Mouse (Mus musculus): ENCODE data around the gene Exoc6b. TPM values are rescaled to one million over a fixed set of nuclear protein-coding genes. Genes with fewer than 3 reads are reported as not detected.
A peak's percentile ranks its signal among the peaks of the same experiment; 100 is the strongest.

The Exoc6b gene
- polyA plus RNA-seq, 1 experiment from 2014 or later = 32.4 TPM

DNA sequence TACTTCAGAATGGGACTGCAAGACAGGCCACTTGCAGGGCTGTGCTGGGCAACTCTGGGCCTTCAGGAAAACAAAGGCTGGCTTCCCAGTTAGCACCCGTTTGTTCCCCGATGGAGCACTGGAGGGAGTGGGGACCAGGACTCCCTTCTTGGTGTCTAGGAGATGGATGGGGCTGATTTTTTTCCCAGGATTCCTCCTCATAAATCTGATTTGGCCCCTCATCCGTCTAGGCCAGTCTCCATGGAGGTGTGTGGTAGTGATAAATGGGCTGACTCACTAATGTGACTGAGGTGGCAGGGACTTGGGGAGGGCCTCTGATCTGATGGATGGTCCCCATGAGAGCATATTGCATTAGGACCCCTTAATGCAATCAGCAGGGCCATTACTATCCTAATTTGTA is 470.6 kb downstream of the Exoc6b start:
- in situ Hi-C loops (cut with MboI; ENCODE audit: low pct_unique_long_range_greater_than_20kb) = no loop called here

DNA sequence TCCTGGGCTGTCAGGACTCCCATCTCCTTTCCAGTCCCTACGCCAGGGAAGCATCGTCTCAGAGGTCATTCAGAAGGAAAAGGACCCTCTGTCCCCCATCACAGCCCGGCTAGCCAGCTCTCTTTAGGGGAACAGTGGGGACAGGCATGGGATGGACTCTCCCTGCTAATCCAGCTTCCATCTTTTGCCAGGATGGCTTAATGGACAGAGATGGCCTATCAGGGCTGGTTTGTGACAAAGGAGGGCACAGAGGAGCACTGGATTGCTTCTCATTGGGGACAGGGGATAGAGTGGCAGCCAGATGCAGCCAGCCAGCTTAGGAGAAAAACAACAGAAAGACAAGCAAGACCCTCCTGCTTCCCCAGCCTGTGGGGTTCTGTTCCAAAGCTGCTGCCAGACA is 474.7 kb downstream of the Exoc6b start:
- in situ Hi-C loops (cut with MboI; ENCODE audit: low pct_unique_long_range_greater_than_20kb) = loop anchor here (5.0 kb wide), 3 partner anchors 182 to 492 kb away; no protein-coding TSS in a partner anchor
- ATAC-seq = no peak
- H3K27me3 ChIP-seq = no peaks in the 10 kb centered on the region
- ChIA-PET CTCF (no interaction called here), POLR2A (interaction anchor here (0.6 to 0.7 kb wide), 2 partner anchors 22 to 141 kb away, joined by 3 read pairs; no protein-coding TSS in a partner anchor)
- TF ChIP-seq CTCF (IDR thresholded peaks at IDR 0.05) = no peak
- no peak for DNase-seq (ENCODE audit: low read depth, low spot score)

More for the DNA sequence above, 470.6 kb downstream of the Exoc6b start:
- TF ChIP-seq CTCF (IDR thresholded peaks at IDR 0.05) = no peak
- DNase-seq (ENCODE audit: low read depth, low spot score) (no peak), ATAC-seq (no peak)
- no peaks in the 10 kb centered on the region for H3K27me3 ChIP-seq
- CTCF ChIA-PET = interaction anchor here (1.5 kb wide), 1 partner anchor 9 kb away, joined by 3 read pairs; no protein-coding TSS in a partner anchor
- POLR2A ChIA-PET = no interaction called here

- ATAC-seq (no peak), DNase-seq (ENCODE audit: low read depth, low spot score) (no peak)
- POLR2A ChIA-PET = no interaction called here
- CTCF ChIA-PET = no interaction called here
- TF ChIP-seq CTCF (IDR thresholded peaks at IDR 0.05) = no peak
- no peaks in the 10 kb centered on the region for H3K27me3 ChIP-seq
- in situ Hi-C loops (cut with MboI; ENCODE audit: low pct_unique_long_range_greater_than_20kb) = loop anchor here (5.0 kb wide), 3 partner anchors 181 to 491 kb away; no protein-coding TSS in a partner anchor
These were observed 475.6 kb downstream of the Exoc6b start, which contains the start of gene Cyp26b1 for GRCm38 (mm10) chr6:84593693-84594092. Gene Cyp26b1, minus strand, starts transcription at chr6:84593908.

- ChIA-PET CTCF (interaction anchor here (0.8 to 2.1 kb wide), 11 partner anchors 23 to 496 kb away, joined by 3 to 20 read pairs (median 3); no protein-coding TSS in a partner anchor), POLR2A (no interaction called here)
- TF ChIP-seq CTCF (IDR thresholded peaks at IDR 0.05) = no peak
- H3K27me3 ChIP-seq = no peaks in the 10 kb centered on the region
- ATAC-seq = no peak
- no peak for DNase-seq (ENCODE audit: low read depth, low spot score)
- in situ Hi-C loops (cut with MboI; ENCODE audit: low pct_unique_long_range_greater_than_20kb) = loop anchor here (5.0 kb wide), 3 partner anchors 179 to 489 kb away; no protein-coding TSS in a partner anchor
These were observed 478.2 kb downstream of the Exoc6b start for GRCm38 (mm10) chr6:84590961-84591745.

DNA sequence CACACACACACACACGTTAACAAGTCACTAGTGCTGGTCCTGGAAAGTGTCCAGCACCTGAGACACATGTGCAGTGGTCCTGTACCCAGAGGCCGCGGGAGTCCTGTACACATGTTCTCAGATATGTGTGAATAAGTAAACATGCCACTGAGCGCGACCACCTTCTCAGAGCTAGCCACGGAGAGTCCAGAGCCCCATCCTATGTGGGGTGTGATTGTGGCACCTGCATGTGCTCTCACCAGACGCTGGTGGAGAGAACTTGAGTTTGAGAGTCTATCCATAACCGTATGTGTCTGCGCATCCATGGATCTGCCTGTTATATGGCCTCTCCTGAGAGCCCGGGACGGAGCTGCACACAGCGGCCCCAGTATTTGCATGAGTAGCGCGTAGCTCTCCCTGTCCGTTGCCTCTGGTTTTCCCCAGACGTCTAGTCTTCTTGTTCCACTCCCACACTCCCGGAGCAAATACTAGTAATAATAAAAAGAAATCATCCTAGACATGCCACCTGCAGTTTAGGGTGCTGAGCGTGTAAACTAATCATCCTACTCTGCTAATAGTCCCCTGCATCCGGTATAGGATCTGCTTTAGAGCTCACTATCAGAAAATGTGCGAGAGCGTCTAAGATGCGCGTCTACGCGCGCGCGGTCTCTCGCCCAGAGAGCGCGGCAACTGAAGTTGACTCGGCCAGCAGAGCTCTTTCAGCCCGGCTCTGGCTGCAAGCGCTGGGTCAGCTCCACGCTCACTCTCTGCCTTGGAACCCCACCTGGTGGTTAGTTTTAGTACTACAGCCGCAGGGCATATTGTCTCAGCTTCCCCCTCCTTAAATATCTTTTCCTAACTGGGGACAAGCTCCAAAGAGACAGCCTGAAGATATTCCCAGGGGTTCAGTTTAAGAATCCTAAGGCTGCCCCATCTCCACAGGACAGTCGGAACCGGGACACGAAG is 479.3 kb downstream of the Exoc6b start:
- in situ Hi-C loops (cut with MboI; ENCODE audit: low pct_unique_long_range_greater_than_20kb) = loop anchor here (5.0 kb wide), 4 partner anchors 178 to 488 kb away; no protein-coding TSS in a partner anchor
- peak; percentile 36 for ATAC-seq
- DNase-seq (ENCODE audit: low read depth, low spot score) = peak; percentile 28
- no peak for TF ChIP-seq CTCF (IDR thresholded peaks at IDR 0.05)
- POLR2A ChIA-PET = interaction anchor here (0.8 kb wide), 1 partner anchor 427 kb away, joined by 3 read pairs; no protein-coding TSS in a partner anchor
- CTCF ChIA-PET = interaction anchor here (0.7 to 2.1 kb wide), 17 partner anchors 9 to 495 kb away, joined by 3 to 20 read pairs (median 3); no protein-coding TSS in a partner anchor
- H3K27me3 ChIP-seq = no peaks in the 10 kb centered on the region

GRCm38 (mm10) chr6:84588895-84589652 is 480.2 kb downstream of the Exoc6b start:
- no peak for TF ChIP-seq CTCF (IDR thresholded peaks at IDR 0.05)
- in situ Hi-C loops (cut with MboI; ENCODE audit: low pct_unique_long_range_greater_than_20kb) = loop anchor here (5.0 kb wide), 1 partner anchor 428 kb away; no protein-coding TSS in a partner anchor
- POLR2A ChIA-PET = interaction anchor here (0.8 to 0.9 kb wide), 2 partner anchors 8 to 428 kb away, joined by 3 read pairs; no protein-coding TSS in a partner anchor
- H3K27me3 ChIP-seq = no peaks in the 10 kb centered on the region
- ATAC-seq (no peak), DNase-seq (ENCODE audit: low read depth, low spot score) (no peak)
- CTCF ChIA-PET = interaction anchor here (0.9 to 1.5 kb wide), 3 partner anchors 10 to 493 kb away, joined by 3 read pairs; no protein-coding TSS in a partner anchor

DNA sequence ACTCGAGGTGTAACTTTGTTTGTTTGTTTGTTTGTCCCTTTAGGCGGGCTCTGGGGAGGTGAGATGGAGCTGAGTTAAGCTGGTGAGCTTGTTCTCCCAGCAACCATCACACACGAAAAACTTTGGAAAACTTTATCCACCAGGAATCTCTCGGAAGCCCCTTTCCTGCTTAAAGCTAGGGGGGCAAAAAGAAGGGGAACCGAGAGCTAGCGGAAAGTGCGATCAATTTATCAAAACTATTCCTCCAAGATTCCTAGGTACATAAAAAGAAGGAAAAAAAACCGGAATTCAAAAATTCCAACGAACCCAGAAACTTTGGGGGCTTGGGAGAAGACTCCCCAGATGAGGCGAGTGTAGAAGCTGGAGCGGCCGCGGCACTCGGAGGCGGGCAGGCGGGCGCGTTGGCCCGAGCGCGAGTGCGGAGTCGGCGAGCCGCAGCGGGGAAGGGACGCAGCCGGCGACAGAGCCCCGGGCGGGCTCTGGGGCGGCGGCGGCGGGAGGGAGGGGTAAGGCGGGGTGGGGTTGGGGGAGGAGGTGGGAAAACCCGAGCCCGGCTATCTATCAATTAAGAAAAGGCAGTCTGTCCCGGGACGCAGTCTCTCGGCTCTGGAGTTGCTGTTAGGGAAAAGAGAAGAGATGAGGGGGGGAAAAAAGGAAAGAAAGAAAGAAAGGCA is 481.0 kb downstream of the Exoc6b start:
- POLR2A ChIA-PET = interaction anchor here (0.9 kb wide), 1 partner anchor 9 kb away, joined by 3 read pairs; no protein-coding TSS in a partner anchor

DNA sequence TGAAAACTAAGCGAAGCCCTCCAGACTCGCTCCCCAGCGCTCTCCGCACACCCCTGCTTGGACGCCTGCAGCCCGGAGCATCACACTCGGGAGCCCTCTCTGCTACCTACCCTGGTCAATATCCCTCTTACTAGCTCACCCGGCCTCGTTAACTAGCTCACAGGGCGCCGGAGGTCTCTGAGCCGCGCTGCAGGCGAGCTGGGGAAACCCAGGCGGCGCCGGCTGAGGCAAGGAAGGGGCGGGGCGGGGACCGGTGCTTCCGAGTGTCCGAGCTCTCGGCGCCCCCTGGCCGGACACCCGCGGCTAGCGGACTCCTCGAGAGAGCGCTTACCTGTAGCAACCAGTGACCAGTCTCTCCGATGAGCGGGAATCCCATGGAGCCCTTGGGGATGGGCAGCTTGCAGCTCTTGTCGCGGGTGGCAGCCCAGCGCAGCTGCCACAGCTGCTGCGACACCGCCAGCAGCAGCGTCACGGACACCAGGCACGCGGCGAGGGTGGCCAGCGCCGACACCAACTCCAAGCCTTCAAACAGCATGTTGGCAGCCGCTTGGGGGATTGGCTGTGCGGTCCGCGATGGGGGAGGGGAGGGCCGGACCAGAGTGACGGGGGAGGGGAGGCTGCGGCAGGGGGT is 481.7 kb downstream of the Exoc6b start:
- ChIA-PET POLR2A (no interaction called here), CTCF (interaction anchor here (0.7 kb wide), 1 partner anchor 8 kb away, joined by 3 read pairs; no protein-coding TSS in a partner anchor)
- TF ChIP-seq CTCF (IDR thresholded peaks at IDR 0.05) = no peak
- ATAC-seq = peak; percentile 38
- no peaks in the 10 kb centered on the region for H3K27me3 ChIP-seq
- in situ Hi-C loops (cut with MboI; ENCODE audit: low pct_unique_long_range_greater_than_20kb) = loop anchor here (5.0 kb wide), 1 partner anchor 430 kb away; no protein-coding TSS in a partner anchor
- no peak for DNase-seq (ENCODE audit: low read depth, low spot score)

More for the DNA sequence above, 481.0 kb downstream of the Exoc6b start:
- CTCF ChIA-PET = no interaction called here
- in situ Hi-C loops (cut with MboI; ENCODE audit: low pct_unique_long_range_greater_than_20kb) = loop anchor here (5.0 kb wide), 1 partner anchor 429 kb away; no protein-coding TSS in a partner anchor
- no peak for ATAC-seq
- DNase-seq (ENCODE audit: low read depth, low spot score) = no peak
- TF ChIP-seq CTCF (IDR thresholded peaks at IDR 0.05) = no peak
- no peaks in the 10 kb centered on the region for H3K27me3 ChIP-seq
